Mouse (Mus musculus) G1E (cell line): ENCODE results near the gene Parn. TPM values are rescaled to one million over a fixed set of nuclear protein-coding genes. Genes with fewer than 3 reads are reported as not detected.

Source experiments
- ATAC-seq: 2 replicates; pipeline ENCODE4 v1.8.0; 2016; ENCODE audit warnings: mild to moderate bottlenecking; ENCODE audit not compliant: insufficient number of reproducible peaks, poor library complexity, low FRiP score, severe bottlenecking; ENCODE audit errors: extremely low read depth
- DNase-seq: peaks from one replicate; pipeline ENCODE4 v3.0.0; 2012; ENCODE audit warnings: low spot score
- H3K27me3 ChIP-seq: 2 replicates; pipeline ENCODE4 v1.6.1; 2012; ENCODE audit warnings: mild to moderate bottlenecking, low read length, inconsistent platforms; ENCODE audit not compliant: insufficient read depth
- H3K36me3 ChIP-seq: replicated peaks from 2 replicates; pipeline ENCODE3; 2012; ENCODE audit warnings: mild to moderate bottlenecking, inconsistent platforms
- H3K4me1 ChIP-seq: 2 replicates; pipeline ENCODE4 v1.6.1; 2012; ENCODE audit warnings: low read depth, low read length, inconsistent platforms, mixed read lengths; ENCODE audit not compliant: insufficient read depth
- H3K4me3 ChIP-seq: 2 replicates; pipeline ENCODE4 v1.5.1; 2012; ENCODE audit warnings: low read depth, mild to moderate bottlenecking, inconsistent platforms, low read length, moderate library complexity, mixed read lengths
- H3K9me3 ChIP-seq: replicated peaks from 2 replicates; pipeline ENCODE4 v1.6.1; 2012; ENCODE audit warnings: inconsistent platforms
- CTCF ChIP-seq: IDR thresholded peaks from 2 replicates; pipeline ENCODE4 v1.5.1; 2012; ENCODE audit warnings: low read depth, low read length, inconsistent platforms, mixed read lengths
- GATA1 ChIP-seq: IDR thresholded peaks from 2 replicates; pipeline ENCODE4 v1.6.1; 2012; ENCODE audit warnings: borderline replicate concordance, low read length, inconsistent platforms, mixed read lengths
- GATA2 ChIP-seq: IDR thresholded peaks from 2 replicates; pipeline ENCODE4 v1.6.1; 2012; ENCODE audit warnings: low read depth, low read length, inconsistent platforms, borderline replicate concordance
- POLR2AphosphoS5 ChIP-seq: IDR thresholded peaks from 2 replicates; pipeline ENCODE4 v1.6.1; 2012; ENCODE audit warnings: low read depth, low read length, inconsistent platforms; ENCODE audit not compliant: insufficient replicate concordance
- TAL1 ChIP-seq: conservative IDR thresholded peaks from 2 replicates; pipeline ENCODE4 v1.6.1; 2012; ENCODE audit warnings: low read depth, low read length, inconsistent platforms, mixed read lengths
- polyA plus RNA-seq: library from polyadenylated mRNA; stranded (reverse); fragments of >175 nt; gene quantifications from 2 replicates; pipeline ENCODE4 v1.2.3, GENCODE M21; 2012
- total RNA-seq, 2 experiments: library from RNA; stranded (forward) in 1 of 2; stranded (reverse) in 1 of 2; fragments of 200-1000 nt in 1 of 2; fragments of >200 nt in 1 of 2; fragmentation: Nextera tagmentation in 1 of 2; gene quantifications; 2 replicates each; pipeline ENCODE4 v1.2.3; 2014 to 2017

Gene Parn
- total and polyA plus RNA-seq, 3 experiments = 40.1 to 93.8 (median 54.7) TPM

DNA sequence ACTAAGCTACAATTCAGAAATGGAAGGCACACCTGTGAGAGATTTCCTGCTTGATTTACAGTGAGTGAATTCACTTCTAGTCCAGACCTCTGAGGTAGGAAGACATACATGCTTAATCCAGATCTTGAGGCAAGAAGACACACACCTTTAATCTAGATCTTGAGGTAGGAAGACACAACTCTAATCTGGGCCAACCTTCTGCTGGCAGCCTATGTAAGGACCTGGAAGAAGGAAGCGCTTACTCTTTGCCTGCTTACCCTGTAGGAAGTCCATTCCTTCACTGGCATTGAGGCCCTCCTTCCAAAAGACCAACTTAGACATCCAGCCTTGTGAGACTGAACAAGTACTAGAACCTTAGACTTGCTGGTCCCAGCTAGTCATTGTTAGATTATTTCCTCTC lies 1.3 kb upstream of the Parn start:
- TF ChIP-seq TAL1 (no peak), GATA1 (no peak), CTCF (no peak), POLR2AphosphoS5 (no peak), GATA2 (no peak)
- Histone ChIP-seq H3K9me3 (no peaks in the 10 kb centered on the region), H3K36me3 (peaks cover 25% of the 10 kb centered on the region), H3K27me3 (no peaks in the 10 kb centered on the region), H3K4me3 (no peak overlapping the region), H3K4me1 (peaks cover 57% of the 10 kb centered on the region)
- DNase-seq = no peak
- no peak for ATAC-seq

DNA sequence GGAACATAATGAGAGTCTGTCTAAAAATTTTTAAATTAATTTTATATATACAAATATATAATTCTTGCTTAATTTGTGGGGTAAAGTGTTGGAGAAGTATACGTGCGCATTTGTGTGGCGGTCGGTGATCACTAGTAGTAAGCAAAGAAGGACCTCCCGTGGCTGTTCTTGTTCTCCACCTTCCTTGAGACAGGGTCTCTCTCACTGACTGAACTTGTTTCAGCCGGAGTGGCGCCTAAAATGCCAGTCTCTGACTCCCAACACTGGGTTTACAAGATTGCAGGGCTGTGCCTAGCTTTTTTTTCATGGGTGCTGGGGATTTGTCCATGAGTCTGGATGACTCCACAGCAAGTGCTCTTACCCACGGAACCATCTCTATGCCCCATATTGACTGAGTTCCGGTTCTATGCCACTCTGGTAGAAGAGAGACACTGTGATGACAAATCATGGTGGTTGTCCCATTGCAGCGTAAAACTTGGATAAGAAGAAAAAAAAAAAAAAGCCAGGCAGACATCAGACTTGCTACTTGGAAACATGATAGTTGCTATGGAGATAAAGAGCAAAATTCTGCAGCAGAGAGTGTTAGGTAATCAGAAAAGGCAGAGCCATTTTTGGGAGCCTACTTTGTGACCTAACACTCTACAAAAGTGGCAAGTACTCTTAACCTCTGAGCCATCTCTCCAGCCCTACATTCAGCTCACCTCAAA lies 585 bp upstream of the Parn start:
- DNase-seq (no peak), ATAC-seq (no peak)
- Histone ChIP-seq H3K36me3 (peaks cover 27% of the 10 kb centered on the region), H3K27me3 (no peaks in the 10 kb centered on the region), H3K9me3 (no peaks in the 10 kb centered on the region), H3K4me3 (peak overlapping the region; percentile 81; the same call in 1 of the 2 replicates), H3K4me1 (peaks cover 58% of the 10 kb centered on the region)
- TF ChIP-seq TAL1 = no peak
- no peak for TF ChIP-seq GATA1
- no peak for TF ChIP-seq POLR2AphosphoS5
- TF ChIP-seq GATA2 = no peak
- no peak for TF ChIP-seq CTCF

DNA sequence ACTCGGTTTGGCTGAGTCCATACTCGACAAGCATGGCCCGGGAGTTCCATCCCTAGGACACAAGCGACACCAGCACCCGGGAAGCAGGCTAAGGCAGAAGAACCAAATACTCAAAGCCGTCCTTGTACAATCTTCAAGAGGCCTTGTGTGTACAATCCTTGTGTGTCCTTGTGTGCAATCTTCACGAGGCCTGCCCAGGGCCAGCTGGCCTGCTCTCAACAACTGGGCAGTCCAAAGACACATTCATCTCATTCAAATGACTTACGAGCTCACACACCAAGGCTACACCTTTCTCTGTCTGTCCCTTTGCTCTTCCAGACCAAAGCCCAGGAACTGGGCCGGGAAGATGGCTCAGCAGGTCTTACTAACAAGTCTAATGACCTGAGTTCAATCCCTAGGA lies 7.2 kb downstream of the Parn start:
- Histone ChIP-seq H3K36me3 (peaks cover 79% of the 10 kb centered on the region), H3K9me3 (no peaks in the 10 kb centered on the region), H3K4me3 (no peak overlapping the region), H3K4me1 (peaks cover 17% of the 10 kb centered on the region), H3K27me3 (no peaks in the 10 kb centered on the region)
- DNase-seq (no peak), ATAC-seq (no peak)
- no peak for TF ChIP-seq TAL1
- TF ChIP-seq GATA1 = no peak
- no peak for TF ChIP-seq CTCF
- no peak for TF ChIP-seq GATA2
- TF ChIP-seq POLR2AphosphoS5 = no peak

DNA sequence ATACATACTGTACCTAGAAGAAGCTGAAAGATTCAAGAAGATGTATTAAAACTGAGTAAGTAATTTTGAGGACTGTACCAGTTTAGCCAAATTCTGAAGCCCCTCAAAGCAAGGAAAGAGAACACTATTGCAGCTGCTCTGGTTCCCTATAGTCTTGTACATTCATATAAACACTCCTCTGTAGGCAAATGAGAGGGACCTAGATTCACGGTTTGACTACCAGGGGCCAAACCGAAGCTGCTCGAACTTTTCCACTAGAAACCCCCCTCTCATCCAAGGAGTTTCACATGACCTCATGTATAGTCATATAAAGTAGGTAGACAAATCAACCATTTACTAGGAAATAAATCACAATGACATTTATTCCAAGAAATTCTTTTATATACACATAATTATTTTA lies 9.1 kb downstream of the Parn start:
- TF ChIP-seq GATA2 (no peak), TAL1 (no peak), GATA1 (no peak), CTCF (no peak), POLR2AphosphoS5 (no peak)
- H3K4me3 ChIP-seq = no peak overlapping the region
- ATAC-seq (no peak), DNase-seq (no peak)
- H3K4me1 ChIP-seq = peaks cover 12% of the 10 kb centered on the region
- H3K36me3 ChIP-seq = peaks cover 82% of the 10 kb centered on the region
- no peaks in the 10 kb centered on the region for H3K9me3 ChIP-seq
- H3K27me3 ChIP-seq = no peaks in the 10 kb centered on the region

DNA sequence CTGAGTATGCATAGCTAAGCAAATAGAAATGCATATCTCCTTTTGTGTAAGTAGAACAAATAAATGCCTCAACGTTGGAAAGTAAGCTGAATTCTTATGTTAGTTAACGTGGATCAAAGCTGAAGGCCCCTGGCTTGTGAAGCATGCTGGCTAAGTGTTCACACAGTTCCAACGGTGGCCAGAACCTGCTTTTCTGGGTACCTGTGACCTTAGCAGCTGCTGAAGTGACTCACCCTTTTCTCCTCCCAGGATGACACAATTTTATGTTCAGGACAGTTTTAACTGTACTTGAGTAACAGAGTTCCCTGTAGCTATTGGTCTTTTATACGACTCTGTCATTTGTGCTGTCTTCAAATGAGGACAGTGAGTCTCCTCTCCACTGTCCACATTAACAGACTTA lies 22.0 kb downstream of the Parn start:
- H3K9me3 ChIP-seq = no peaks in the 10 kb centered on the region
- no peaks in the 10 kb centered on the region for H3K4me1 ChIP-seq
- TF ChIP-seq GATA1 = no peak
- no peak for TF ChIP-seq CTCF
- no peak for TF ChIP-seq TAL1
- no peak for TF ChIP-seq POLR2AphosphoS5
- no peak for TF ChIP-seq GATA2
- ATAC-seq = no peak
- DNase-seq = no peak
- no peak overlapping the region for H3K4me3 ChIP-seq
- H3K27me3 ChIP-seq = no peaks in the 10 kb centered on the region
- H3K36me3 ChIP-seq = peaks cover 80% of the 10 kb centered on the region

GRCm38 (mm10) chr16:13644474-13644873 lies 23.5 kb downstream of the Parn start:
- no peak overlapping the region for H3K4me3 ChIP-seq
- H3K27me3 ChIP-seq = no peaks in the 10 kb centered on the region
- ATAC-seq = no peak
- TF ChIP-seq CTCF (no peak), GATA1 (no peak), POLR2AphosphoS5 (no peak), TAL1 (no peak), GATA2 (no peak)
- no peaks in the 10 kb centered on the region for H3K4me1 ChIP-seq
- no peak for DNase-seq
- peaks cover 78% of the 10 kb centered on the region for H3K36me3 ChIP-seq
- no peaks in the 10 kb centered on the region for H3K9me3 ChIP-seq
